Mouse (Mus musculus) kidney, postnatal 36 days (tissue): Measurements from ENCODE around the gene Rdh13.
"Not testable (repeated sequence)": the region's sequence is repeated elsewhere in the genome, so short reads cannot be mapped to it uniquely, and the experiment has no call there.

ENCODE experiments used
- DNase-seq, 2 experiments: peaks; one replicate each; pipeline ENCODE4 v3.0.0; 2021 to 2022; ENCODE audit warnings: mixed read lengths in 2 of 2

Rdh13 gene

DNA sequence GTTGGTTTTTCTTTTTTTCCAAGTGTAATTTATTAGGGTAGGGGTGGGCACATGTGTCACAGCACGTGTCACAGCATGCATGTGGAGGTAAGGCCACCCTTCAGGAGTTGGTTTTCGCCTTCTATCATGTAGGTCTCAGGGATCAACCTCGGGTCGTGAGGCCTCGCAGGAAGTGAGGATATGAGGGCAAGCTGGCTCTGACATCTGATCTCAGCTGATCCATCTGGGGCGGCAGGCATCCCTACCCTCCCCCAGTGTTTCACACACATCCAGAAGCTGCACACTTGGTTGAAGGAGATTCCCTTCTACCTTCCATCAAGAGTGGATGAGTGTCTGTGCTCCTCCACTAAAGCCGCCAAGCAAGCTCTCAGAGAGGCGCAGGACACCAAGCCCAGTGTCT is 13.4 kb downstream of the Rdh13 start:
- DNase-seq: no peak

DNA sequence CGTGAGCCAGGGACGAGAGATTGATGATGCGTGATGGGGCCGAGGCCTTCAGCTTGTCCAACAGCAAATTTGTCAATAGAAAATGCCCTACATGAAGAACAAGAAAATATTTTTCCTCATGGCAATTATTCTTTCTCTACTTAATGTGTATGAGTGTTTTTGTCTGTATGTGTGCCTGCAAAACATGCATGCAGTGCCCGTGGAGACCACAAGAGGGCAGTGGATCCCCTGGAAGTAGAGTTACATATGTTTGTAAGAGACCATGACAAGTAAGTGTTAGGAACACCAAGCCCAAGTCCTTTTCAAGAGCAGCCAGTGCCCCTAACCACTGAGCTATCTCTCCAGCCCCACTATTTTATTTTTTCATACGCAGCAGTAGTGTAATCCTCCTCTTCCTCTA is 13.9 kb downstream of the Rdh13 start:
- DNase-seq: peak; percentile 79 to 87

DNA sequence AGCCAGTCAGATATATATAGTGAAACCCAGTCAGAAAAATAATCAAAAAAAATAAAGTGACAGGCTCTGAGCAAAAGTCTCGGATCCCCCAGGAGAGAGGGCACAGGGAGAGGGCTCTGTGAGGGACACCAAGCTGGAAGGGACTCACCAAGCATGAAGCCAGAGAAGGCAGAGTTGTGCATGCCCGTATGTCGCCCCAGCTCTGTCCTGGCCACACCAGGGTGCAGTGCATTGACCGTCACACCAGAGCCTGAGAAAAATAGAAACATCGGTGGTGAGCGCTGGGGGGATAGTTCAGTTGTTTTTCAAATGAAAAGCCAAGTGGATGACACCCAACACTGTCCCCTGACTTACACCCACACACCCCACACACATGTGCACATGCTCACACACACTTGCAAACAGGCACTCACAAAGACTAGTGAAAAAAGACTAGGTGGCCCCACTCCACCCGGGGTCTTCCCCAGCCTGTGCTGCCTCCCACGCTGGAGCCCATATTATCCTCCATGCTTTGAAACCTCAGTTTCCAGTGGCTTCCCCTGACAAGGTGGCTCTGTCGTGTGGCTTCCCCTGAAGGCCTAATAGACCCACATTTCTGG is 15.1 kb downstream of the Rdh13 start:
- DNase-seq: no peak

DNA sequence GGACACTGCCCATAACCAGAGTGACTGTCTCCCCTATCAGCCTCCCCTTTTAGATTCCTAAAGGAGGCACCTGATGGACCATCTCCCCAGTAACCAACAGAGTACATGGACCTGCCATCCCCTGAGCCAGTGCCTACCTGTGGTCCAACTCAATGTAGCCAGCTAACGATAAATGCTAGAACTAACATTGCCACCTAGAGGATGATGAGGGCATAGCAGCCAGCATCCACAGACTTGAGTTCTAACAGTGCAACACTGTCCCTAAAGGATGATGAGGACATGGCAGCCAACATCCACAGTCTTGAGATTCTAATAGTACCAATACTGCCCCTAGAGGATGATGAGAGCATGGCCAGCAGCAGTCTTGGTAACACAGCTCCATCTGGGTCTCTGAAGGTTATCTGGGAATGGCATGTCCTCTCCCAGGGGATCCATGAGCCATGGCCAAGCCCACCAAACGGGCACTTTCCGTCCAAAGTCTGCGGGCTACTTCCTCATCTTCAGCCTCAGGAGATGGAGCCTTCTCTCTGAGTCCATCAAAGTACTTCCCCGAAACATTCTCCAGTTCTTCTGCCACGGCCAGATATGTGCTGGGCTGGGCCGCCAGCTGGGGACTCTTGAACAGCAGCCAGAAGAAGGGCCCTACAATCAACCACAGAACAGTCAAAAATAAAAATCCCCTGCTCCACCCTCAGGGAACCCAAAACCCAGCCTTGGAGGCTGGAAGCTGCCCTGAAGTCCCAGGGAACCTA is 18.1 kb downstream of the Rdh13 start:
- DNase-seq: peak; percentile 94 to 95

DNA sequence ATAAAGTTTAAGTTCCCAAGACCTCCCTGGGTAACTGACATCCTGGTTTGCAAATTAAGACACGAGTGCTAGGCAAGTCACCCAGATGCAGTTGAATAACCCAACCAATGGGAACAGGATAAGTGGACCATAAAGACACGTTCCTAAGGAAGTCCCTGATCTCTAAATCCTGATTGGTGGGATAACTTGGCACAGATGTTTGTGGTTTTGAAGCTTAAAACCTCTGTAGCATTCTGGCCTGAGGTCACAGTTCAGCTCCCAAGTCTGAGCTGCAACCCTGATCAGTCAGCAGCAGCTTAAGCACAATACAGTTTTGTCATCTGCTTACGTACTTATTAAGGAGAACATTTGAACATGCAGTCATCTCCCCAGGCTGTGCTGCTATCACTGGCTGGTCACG is 25.2 kb downstream of the Rdh13 start:
- no peak for DNase-seq

DNA sequence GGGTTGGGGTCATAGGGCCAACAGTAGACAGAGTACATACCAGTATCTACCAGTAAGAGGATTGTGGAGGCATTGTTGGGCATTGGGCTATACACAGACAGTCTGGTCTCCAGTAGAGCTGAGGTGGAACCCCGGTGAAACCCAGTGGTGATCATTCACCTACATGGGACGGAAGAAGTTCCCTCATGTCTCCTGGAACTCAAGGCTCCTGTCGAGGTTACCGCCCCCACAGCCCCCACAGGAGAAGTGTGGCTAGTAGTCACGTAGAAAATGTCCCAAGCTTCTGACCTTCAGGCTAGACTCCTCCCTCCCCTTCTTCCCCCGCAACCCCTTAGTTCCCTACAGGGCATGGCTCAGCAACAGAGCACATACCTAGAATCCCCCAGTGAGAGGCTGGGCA is 25.8 kb downstream of the Rdh13 start:
- DNase-seq: no peak

DNA sequence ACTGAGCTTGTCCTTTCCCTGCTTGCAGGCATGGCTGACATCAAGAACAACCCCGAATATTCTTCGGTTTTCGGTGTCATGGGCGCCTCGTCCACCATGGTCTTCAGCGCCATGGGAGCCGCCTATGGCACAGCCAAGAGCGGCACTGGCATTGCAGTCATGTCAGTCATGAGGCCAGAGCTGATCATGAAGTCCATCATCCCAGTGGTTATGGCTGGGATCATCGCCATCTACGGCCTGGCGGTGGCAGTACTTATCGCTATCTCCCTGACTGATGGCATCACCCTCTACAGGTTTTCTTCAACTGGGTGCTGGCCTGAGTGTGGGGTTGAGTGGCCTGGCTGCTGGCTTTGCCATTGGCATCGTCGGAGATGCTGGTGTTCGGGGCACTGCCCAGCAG is 33.0 kb downstream of the Rdh13 start:
- not testable (repeated sequence) for DNase-seq

DNA sequence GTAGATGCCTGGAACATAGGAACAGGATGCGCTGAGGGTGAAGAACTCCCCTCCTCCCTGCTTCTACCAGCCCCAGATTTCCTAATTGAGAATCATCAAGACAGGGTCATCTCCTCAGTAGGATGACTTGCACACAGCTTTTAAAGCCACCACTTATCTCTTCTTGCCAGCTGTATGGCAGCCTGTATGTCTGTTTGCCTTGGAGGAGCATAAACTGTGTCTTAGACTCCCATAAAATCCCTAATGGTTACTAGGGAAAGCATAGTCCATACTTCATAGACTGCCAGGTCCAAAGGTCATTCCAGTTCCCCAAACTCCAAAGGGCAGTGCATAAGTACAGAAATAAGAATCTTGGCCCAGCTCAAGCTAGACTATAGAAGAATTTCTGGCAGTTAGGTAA is 47.7 kb downstream of the Rdh13 start, which contains the start of gene Gp6:
Gene Gp6, minus strand, starts transcription at position 15 of the 400 bp plus-strand sequence.
- no peak for DNase-seq
